Mouse (Mus musculus): ENCODE measurements around the gene Gng13.

The Gng13 gene

DNA sequence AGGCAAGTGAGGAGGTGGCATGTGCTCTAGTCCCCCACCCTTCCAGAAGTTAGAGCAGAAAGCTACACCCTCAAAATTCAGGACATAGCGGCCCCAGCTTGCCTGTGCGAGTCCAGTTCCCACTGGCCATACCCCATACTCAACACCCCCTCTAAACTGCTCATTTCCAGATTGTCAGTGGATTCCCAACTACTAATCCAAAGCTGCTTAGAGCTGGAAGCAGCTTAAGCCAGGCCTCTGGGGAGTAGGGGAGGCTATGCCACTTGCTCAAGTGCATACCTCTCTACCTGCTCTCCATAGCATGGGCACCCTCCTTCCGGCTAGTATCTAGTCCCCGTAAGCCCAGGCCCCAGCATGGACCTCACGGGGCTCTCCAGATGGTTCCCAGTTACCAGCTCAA lies 4.5 kb downstream of the Gng13 start:
- ChIA-PET CTCF (interaction anchor here in 1 of 4 experiments (1.2 to 3.5 kb wide), 3 partner anchors 11 to 80 kb away, joined by 3 to 12 read pairs (median 7); no protein-coding TSS in a partner anchor), POLR2A (interaction anchor here in 2 of 4 experiments (0.7 to 1.4 kb wide), 5 partner anchors 24 to 111 kb away, joined by 3 to 5 read pairs (median 3); partner anchors contain the start of genes Ccdc78 (in 1 of the 2), Haghl (in 1 of the 2) and Stub1 (in 1 of the 2))

DNA sequence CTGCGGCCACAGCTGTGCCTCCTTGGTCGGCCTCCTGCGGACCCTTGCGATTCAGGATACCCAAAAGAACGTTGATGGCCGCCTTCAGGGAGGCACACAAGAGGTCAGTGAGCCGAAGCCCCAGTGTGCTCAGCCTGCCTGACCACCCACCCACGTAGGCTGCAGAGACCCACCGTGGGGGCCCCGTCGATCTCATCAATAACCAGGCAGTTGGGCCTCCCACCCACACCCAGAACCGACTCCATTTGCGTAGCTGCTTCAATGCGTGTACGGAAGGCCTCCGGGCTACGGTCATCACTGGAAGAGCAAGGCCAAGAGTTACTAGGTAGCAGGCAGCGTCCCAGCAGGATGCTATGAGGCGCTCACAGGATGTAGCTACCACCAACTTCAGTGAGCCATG lies 6.5 kb downstream of the Gng13 start:
- CTCF ChIA-PET = interaction anchor here (0.6 to 3.5 kb wide), 50 partner anchors 9 to 909 kb away, joined by 3 to 22 read pairs (median 5); partner anchors contain the start of genes Narfl (in 4 of the 4), Haghl (in 2 of the 4), Metrn (in 2 of the 4) and Mslnl (in 2 of the 4)
- POLR2A ChIA-PET = interaction anchor here in 3 of 4 experiments (0.6 to 10.8 kb wide), 32 partner anchors 8 to 450 kb away, joined by 3 to 137 read pairs (median 4); partner anchors contain the start of genes Haghl (in 2 of the 3), Lmf1 (in 2 of the 3), Sox8 (in 2 of the 3) and Stub1 (in 2 of the 3)

DNA sequence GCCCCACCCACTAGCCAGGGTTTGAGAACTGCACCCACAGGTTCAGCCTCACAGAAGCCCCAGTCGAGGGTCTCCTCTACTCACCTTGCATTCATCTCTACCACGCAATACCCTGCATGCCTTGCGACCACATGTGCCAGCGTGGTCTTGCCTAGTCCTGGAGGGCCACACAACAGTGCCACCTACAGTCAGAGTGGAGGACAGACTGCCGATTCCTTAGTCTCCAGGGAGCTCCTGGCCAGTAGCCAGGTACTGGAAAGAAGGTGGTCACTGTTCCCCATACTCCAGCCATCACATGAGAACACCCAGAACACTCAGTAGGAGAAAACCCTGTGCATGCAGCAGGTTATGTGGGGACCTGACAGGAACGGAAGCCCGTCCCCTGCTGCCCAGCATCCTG lies 6.9 kb downstream of the Gng13 start:
- CTCF ChIA-PET = interaction anchor here (0.6 to 3.5 kb wide), 61 partner anchors 8 to 910 kb away, joined by 3 to 22 read pairs (median 4); partner anchors contain the start of genes Narfl (in 4 of the 4), Mslnl (in 3 of the 4), Haghl (in 2 of the 4) and Metrn (in 2 of the 4)

DNA sequence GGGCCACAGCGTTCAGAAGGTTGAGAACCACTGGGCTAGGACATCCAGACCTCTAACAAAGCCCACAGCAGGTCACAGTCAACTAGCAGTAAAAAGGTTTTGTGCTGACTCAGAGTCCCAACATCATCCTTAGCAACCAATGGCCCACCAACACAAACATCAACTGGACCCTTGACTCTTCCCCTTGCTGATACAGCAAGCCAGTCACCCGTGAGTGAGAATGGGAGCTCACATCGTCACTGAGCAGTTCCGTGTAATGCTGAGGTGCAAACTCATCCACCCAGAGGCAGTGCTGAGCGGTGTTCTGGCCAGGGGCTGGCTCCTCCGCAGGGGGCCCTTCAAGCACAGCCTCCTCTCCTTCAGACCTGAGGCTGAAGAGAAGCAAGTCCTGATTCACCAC lies 8.3 kb downstream of the Gng13 start:
- CTCF ChIA-PET = no interaction called here

More for the DNA sequence above, 6.9 kb downstream of the Gng13 start:
- POLR2A ChIA-PET = interaction anchor here in 3 of 4 experiments (0.6 to 10.8 kb wide), 35 partner anchors 8 to 469 kb away, joined by 3 to 137 read pairs (median 4); partner anchors contain the start of genes Haghl (in 2 of the 3), Lmf1 (in 2 of the 3), Msln (in 2 of the 3) and Sox8 (in 2 of the 3)

DNA sequence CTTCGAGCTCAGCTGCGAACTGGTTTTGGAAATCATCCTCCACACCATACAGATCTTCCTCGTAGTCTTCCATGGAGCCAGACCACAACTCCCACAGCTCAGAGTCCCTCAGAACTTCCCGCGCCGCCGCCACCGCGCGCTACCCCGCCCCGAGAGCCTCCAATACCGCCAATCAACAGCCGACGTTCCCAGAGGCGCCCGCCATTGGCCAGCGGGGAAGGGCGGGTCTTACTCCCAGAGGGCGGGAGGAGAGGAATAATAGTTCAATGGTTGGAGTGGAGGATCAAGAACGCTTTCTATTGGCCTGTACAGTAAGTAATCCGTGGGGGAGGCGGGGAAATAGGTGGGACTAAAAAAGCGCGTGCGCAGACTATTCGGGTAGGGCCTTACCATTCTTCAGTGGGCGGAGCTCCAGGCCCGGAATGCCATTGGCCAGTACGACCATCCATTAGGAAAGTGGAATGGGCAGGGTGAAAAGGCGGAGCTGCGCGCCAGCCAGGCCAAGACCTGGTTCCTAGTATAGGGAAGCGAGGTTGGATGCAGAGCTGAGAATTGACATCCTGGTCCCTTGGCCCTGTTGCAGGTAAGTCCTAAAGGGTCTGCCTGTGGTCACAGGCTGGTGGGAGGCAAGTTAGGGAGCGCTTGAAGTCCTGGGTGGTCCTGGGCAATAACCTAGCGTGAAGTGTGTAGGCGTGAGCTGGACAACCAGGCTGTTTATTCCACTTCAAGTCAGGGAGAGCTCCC lies 10.5 kb downstream of the Gng13 start, which contains the start of the genes Chtf18 and Rpusd1:
Gene Chtf18, minus strand, starts transcription at position 155 of the 744 bp plus-strand sequence.
Gene Rpusd1, plus strand, starts transcription at position 406 of the 744 bp plus-strand sequence.
- POLR2A ChIA-PET = interaction anchor here (0.5 to 10.8 kb wide), 100 partner anchors 9 to 1200 kb away, joined by 3 to 137 read pairs (median 4); partner anchors contain the start of genes Gng13 (in 4 of the 4), Stub1 (in 4 of the 4), Jmjd8 (in 3 of the 4) and Msln (in 3 of the 4)
- CTCF ChIA-PET = interaction anchor here (0.5 to 1.7 kb wide), 40 partner anchors 8 to 782 kb away, joined by 3 to 16 read pairs (median 4); partner anchors contain the start of genes Narfl (in 4 of the 4), Gng13 (in 1 of the 4), Haghl (in 1 of the 4) and Jmjd8 (in 1 of the 4)

More for the DNA sequence above, 8.3 kb downstream of the Gng13 start:
- POLR2A ChIA-PET = interaction anchor here in 1 of 4 experiments (1.3 to 10.8 kb wide), 2 partner anchors 9 to 34 kb away, joined by 3 to 137 read pairs; partner anchors contain the start of gene Msln

DNA sequence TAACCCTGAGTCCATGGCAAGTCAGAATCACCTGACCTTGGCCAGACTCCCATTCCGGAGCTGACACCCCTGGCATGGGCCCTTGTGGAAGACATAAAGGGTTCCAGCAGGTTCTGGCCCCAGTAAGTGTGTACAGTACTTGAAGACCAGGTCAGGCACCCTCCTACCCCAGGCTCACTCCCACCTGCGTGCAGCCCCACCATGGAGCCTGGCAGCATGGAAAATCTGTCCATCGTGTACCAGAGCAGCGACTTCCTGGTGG lies 11.0 kb downstream of the Gng13 start:
- POLR2A ChIA-PET = interaction anchor here (0.6 to 10.8 kb wide), 85 partner anchors 8 to 1200 kb away, joined by 3 to 137 read pairs (median 4); partner anchors contain the start of genes Gng13 (in 3 of the 4), Msln (in 3 of the 4), Stub1 (in 3 of the 4) and AC134908.4 (in 2 of the 4)
- CTCF ChIA-PET = interaction anchor here (0.5 to 1.7 kb wide), 32 partner anchors 8 to 781 kb away, joined by 3 to 16 read pairs (median 5); partner anchors contain the start of genes Narfl (in 3 of the 4), Gng13 (in 1 of the 4), Haghl (in 1 of the 4) and Jmjd8 (in 1 of the 4)

DNA sequence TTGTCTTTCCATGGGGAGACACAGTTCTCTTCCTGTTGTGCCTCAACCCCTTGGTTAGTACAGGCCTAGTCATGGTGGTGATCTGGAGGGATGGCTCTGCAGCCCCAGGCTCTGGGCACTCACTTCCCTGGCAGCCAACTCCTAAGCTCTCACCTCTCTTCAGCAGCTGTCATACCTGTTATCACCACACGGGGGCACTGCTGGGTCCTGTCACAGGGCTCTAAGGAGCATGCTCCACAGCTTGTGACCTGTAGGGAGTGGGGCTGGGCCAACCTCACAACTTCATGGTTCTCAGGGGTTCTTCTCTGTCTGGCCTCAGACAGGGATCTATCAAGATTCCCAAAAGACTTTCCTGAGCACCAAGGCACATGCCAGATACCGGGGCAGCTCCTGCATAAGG lies 15.1 kb downstream of the Gng13 start:
- CTCF ChIA-PET = interaction anchor here (0.6 to 2.7 kb wide), 58 partner anchors 8 to 432 kb away, joined by 3 to 49 read pairs (median 5); partner anchors contain the start of genes Metrn (in 3 of the 4), Narfl (in 3 of the 4), Haghl (in 2 of the 4) and Msln (in 2 of the 4)
- POLR2A ChIA-PET = interaction anchor here (0.5 to 10.8 kb wide), 38 partner anchors 8 to 1049 kb away, joined by 3 to 137 read pairs (median 4); partner anchors contain the start of genes Gng13 (in 3 of the 4), Metrn (in 1 of the 4), Msln (in 1 of the 4) and Narfl (in 1 of the 4)

DNA sequence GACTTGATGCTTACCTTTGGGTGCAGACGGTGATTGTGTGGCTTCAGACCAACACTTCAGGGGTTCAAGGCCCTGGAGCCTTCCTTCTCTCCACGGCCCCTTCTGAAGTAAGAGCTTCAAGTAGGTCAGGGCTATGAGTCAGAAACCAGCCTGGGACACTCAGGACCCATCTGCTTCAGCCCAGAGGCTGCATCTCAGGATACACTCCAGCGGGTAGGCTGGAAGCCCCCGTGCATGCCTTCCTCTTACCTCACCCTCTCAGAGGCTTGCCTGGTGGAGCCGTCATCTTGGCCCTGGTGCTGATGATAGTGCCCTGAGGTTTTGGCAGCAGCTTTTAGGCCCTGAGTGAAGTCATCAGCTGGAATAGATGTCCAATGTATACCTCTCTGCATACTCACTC lies 18.3 kb downstream of the Gng13 start:
- CTCF ChIA-PET = interaction anchor here in 3 of 4 experiments (0.7 to 2.3 kb wide), 6 partner anchors 8 to 1343 kb away, joined by 3 to 9 read pairs (median 6); partner anchors contain the start of genes Chtf18 (in 1 of the 3) and Rpusd1 (in 1 of the 3)
- POLR2A ChIA-PET = interaction anchor here in 3 of 4 experiments (0.5 to 2.5 kb wide), 7 partner anchors 8 to 98 kb away, joined by 3 to 15 read pairs (median 4); partner anchors contain the start of genes Chtf18 (in 1 of the 3), Metrn (in 1 of the 3), Msln (in 1 of the 3) and Rpusd1 (in 1 of the 3)

DNA sequence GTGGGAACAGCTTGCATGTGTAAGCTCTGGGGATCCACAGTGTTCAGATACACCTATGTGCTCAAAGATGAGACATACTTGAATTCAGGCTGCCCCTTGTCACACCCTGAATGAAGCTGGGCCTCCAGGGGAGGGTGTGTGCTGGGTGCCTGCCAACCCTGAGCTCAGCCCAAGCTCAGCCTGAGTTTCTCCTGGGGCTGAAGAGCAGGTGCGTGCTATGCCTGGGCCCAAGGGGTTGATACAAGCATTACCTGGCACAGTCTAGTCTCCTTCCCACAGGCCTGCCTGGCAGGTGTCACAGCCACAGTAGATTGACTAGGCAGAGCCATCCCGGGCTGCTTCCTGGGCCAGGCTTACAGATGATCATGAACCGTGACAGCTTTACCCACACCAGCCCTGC lies 18.8 kb downstream of the Gng13 start, which contains the start of gene Mslnl:
Gene Mslnl, plus strand, starts transcription at position 298 of the 400 bp plus-strand sequence.
- CTCF ChIA-PET = interaction anchor here in 3 of 4 experiments (0.6 to 2.3 kb wide), 9 partner anchors 8 to 1344 kb away, joined by 3 to 9 read pairs (median 3); partner anchors contain the start of genes Chtf18 (in 1 of the 3) and Rpusd1 (in 1 of the 3)
- POLR2A ChIA-PET = interaction anchor here in 3 of 4 experiments (0.5 to 2.5 kb wide), 10 partner anchors 9 to 526 kb away, joined by 3 to 15 read pairs (median 4); partner anchors contain the start of genes Chtf18 (in 1 of the 3), Msln (in 1 of the 3), Rpusd1 (in 1 of the 3) and Stub1 (in 1 of the 3)

DNA sequence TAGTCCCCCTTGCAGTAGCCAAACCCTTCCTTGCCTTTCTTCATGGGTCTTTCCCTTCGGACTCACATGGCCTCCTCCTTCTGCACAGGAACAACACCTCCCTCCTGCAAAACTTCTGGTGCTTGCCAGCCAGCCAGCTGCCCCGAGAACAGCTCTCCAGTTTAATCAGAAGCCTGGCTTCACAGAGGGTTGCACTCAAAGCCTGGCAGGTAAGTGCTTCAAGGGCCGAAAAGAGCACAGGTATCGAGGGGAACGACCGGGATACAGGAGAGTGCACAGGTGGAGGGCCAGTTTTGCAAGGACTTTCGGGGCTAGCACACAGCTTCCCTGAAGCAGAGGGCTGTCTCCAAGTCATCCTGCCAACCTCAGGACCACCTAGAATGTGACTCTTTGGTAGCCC lies 21.9 kb downstream of the Gng13 start:
- POLR2A ChIA-PET = interaction anchor here in 2 of 4 experiments (1.3 to 2.3 kb wide), 7 partner anchors 11 to 31 kb away, joined by 3 to 12 read pairs (median 5); partner anchors contain the start of genes Chtf18 (in 1 of the 2) and Rpusd1 (in 1 of the 2)
- CTCF ChIA-PET = interaction anchor here in 3 of 4 experiments (0.6 to 1.4 kb wide), 4 partner anchors 12 to 290 kb away, joined by 3 to 7 read pairs (median 6); partner anchors contain the start of gene Chtf18 (in 1 of the 3)

DNA sequence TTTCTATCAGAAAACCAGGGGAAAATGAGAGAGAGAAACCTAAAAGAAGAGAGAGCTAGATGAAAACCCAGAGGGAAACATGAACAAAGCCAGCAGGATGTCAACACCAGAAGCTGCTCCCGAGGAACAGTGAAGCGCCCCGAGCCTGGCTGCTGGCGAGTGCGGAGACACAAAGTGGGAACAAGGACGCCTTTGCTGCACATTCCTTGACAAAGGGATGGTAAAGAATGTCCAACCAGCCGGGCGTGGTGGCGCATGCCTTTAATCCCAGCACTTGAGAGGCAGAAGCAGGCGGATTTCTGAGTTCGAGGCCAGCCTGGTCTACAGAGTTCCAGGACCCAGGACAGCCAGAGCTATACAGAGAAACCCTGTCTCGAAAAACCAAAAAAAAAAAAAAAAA lies 24.5 kb downstream of the Gng13 start:
- ChIA-PET POLR2A (interaction anchor here (0.6 to 2.6 kb wide), 26 partner anchors 9 to 1770 kb away, joined by 3 to 16 read pairs (median 4); partner anchors contain the start of genes Rpusd1 (in 3 of the 4), Chtf18 (in 2 of the 4), Msln (in 2 of the 4) and AC134908.4 (in 1 of the 4)), CTCF (interaction anchor here (0.6 to 1.9 kb wide), 9 partner anchors 9 to 1346 kb away, joined by 3 to 11 read pairs (median 6); no protein-coding TSS in a partner anchor)

DNA sequence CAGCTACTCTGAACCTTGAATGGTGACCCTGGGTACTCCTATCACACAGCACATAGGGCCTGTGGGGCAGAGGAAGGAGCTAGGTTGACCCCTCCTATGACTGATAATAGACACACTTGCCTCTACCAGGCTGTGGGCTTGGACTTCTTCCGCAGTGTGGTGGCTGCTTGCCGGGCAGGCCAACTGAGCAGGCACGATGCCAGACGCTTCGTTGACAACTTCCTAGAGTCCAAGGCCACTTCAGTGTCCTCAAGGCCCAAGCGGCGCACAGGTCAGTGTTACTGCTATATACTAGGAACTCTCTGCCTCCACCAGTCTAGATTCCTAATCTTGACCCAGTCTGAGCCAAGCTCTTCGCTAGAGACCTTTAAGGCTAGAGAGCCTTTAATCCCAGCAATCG lies 26.9 kb downstream of the Gng13 start:
- ChIA-PET CTCF (interaction anchor here (0.5 to 1.5 kb wide), 6 partner anchors 8 to 1148 kb away, joined by 3 to 11 read pairs (median 5); no protein-coding TSS in a partner anchor), POLR2A (interaction anchor here in 3 of 4 experiments (0.6 to 3.0 kb wide), 14 partner anchors 8 to 639 kb away, joined by 3 to 26 read pairs (median 6); partner anchors contain the start of genes Gng13 (in 2 of the 3), Msln (in 2 of the 3), Chtf18 (in 1 of the 3) and Haghl (in 1 of the 3))

DNA sequence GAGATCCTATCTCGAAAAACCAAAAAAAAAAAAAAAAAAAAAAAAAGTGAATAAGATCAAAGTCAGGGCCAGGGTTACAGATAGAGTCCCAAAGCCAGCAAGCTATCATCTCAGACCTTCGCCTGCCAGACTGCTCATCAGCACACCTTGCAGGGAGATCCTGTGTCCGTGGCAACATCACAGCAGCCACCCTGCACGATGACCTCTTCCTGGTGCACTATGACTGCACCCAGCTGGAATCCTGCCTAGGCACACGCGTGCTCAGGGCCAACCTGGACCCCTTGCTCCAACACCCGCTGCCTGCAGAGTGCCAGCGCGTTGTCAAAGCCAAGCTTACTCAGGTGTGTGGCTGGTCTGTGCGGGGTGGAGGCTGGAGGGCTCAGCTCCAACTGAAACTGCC lies 27.3 kb downstream of the Gng13 start:
- CTCF ChIA-PET = interaction anchor here in 3 of 4 experiments (0.6 to 1.5 kb wide), 11 partner anchors 8 to 922 kb away, joined by 3 to 11 read pairs (median 3); no protein-coding TSS in a partner anchor

DNA sequence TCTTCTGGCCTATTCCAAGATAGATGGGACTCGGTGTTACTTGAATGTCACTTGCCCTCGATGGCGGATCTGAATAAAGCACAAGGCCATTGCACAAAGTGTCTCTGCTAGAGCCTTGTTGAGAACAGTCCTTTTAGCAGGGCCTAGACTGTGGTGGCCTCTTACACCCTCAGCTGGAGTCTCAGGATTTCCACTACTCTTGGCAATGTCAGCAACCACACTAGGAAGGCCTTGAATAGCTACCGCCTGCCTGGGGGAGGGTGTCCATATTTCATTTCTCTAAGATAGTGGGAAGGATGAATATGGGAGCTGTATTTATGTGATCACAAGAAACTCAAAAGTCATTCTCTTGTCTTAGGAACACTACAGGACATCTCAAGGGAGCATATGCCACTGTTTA lies 31.3 kb downstream of the Gng13 start:
- POLR2A ChIA-PET = interaction anchor here in 1 of 4 experiments (2.4 kb wide), 1 partner anchor 8 kb away, joined by 14 read pairs; no protein-coding TSS in a partner anchor
- CTCF ChIA-PET = no interaction called here

More for the DNA sequence above, 27.3 kb downstream of the Gng13 start:
- POLR2A ChIA-PET = interaction anchor here (0.6 to 3.0 kb wide), 20 partner anchors 8 to 1556 kb away, joined by 3 to 26 read pairs (median 5); partner anchors contain the start of genes Gng13 (in 2 of the 4), Msln (in 2 of the 4), Chtf18 (in 1 of the 4) and Haghl (in 1 of the 4)

DNA sequence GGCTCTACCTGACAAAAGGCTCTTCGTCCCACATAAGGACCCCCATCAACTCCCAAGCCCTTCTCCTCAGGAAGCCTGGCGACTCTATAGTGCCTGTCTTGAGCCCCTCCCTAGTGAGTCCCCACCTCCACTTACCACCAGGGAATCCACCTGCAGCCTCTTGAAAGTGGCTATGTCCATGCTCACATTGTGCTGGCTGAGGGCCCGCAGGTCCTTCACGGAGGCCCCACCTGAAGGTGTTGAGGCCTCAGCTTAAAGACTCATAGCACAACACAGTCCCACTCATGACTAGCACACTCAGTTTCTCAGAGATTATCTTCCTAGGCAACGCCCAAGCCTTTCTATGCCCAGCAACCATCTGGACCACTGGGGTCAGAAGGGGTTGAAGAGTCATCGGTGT lies 32.3 kb downstream of the Gng13 start:
- ChIA-PET POLR2A (no interaction called here), CTCF (no interaction called here)

DNA sequence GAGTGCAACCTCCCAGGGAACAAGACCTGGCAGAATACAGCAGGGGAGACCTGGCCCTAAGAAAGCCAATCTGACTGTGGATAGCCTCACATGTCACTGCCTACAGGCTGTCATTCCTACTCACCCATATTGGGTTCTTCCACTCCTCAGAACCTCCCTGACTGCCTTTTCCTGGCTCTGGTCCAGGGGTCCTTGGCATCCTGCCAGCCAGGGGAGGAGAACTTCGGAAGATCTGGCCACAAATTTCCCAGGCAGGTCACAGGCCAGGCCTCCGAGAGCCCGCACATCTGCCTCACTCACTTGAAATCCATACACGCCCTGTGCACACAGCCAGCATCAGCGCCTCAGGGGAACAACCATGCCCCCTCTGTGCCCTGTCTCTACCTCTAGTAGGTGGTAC lies 34.5 kb downstream of the Gng13 start:
- CTCF ChIA-PET = interaction anchor here in 1 of 4 experiments (1.3 kb wide), 1 partner anchor 49 kb away, joined by 3 read pairs; no protein-coding TSS in a partner anchor
- POLR2A ChIA-PET = interaction anchor here in 1 of 4 experiments (1.3 kb wide), 2 partner anchors 24 to 27 kb away, joined by 3 to 4 read pairs; partner anchors contain the start of genes Chtf18 and Rpusd1

All from embryonic stem cell, embryonic (primary cell).